Mouse (Mus musculus): ENCODE data around the gene Smarca1. TPM values are rescaled to one million over a fixed set of nuclear protein-coding genes. Genes with fewer than 3 reads are reported as not detected.

The Smarca1 gene
- polyA plus RNA-seq (2017; shearing (Covaris generic)) = not detected

DNA sequence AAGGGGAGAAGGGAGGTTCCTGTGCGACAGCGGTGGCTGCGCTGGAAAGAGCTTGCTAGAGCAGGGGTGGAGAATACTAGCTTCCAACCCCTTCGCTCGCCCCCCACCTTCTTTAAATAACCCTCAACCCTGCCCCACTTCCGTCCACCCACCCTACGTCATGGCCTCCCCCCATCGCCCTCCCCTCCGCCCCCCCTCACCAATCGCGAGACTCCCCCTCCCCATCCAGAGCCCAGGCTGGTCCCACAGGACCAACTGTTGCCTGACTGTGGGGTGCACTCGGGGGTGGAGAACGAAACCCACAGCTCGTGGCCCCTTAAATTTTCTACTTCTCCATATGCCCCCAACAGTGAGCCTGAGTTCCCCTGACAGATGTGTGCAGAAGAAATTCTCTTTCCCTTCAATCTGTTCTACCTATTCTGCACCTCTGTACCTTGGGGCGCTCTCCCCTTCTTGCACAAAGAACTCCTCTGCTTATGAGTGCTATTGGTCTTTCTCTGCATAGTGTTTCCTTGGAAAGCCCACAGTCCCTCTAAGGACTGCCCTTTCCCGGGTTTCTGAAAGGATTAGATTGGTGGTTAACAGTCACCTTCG, at the start of gene Smarca1:
Gene Smarca1 (minus strand): TSS at position 544 of the 594 bp plus-strand sequence.

GRCm38 (mm10) chrX:47912306-47912792, 19.6 kb upstream of the Smarca1 start, which contains the start of gene Ocrl:
TSS of gene Ocrl (plus strand) at chrX:47912387.

Other genes with a start within 250 kb of the Smarca1 start
- gene Ocrl, start 19.4 kb upstream of the Smarca1 start, polyA plus RNA-seq (2017; shearing (Covaris generic)) = 11.5 TPM
- 0.49 TPM for gene Apln, start 141.9 kb upstream of the Smarca1 start, polyA plus RNA-seq (2017; shearing (Covaris generic))
- 0.34 TPM for gene Xpnpep2, start 215.8 kb upstream of the Smarca1 start, polyA plus RNA-seq (2017; shearing (Covaris generic))